Mouse (Mus musculus): ENCODE data around the gene Gm37419. TPM values are rescaled to one million over a fixed set of nuclear protein-coding genes. Genes with fewer than 3 reads are reported as not detected.

The Gm37419 gene
- polyA plus RNA-seq, 1 experiment, result not detected

GRCm38 (mm10) chr16:24034450-24034849 is 46.2 kb downstream of the Gm37419 start:
- WGBS, result 72% methylated on average over 2 of the region's 2 CpGs
- no peaks in the 10 kb centered on the region; the same call in 1 of the 2 replicates for H3K4me1 ChIP-seq (ENCODE audit: control insufficient read depth, insufficient read depth, low read length)
- no peak for TF ChIP-seq CTCF (IDR thresholded peaks at IDR 0.05; ENCODE audit: control insufficient read depth, insufficient read depth, low read length)
- no peak overlapping the region for H3K4me3 ChIP-seq (replicated peaks; ENCODE audit: control insufficient read depth, low read depth, low read length)
- H3K27ac ChIP-seq (ENCODE audit: control insufficient read depth, insufficient read depth, low read depth, low read length, poor library complexity), result no peak overlapping the region

GRCm38 (mm10) chr16:24035767-24036166 is 47.5 kb downstream of the Gm37419 start:
- Histone ChIP-seq H3K27ac (ENCODE audit: control insufficient read depth, insufficient read depth, low read depth, low read length, poor library complexity) (no peak overlapping the region), H3K4me1 (ENCODE audit: control insufficient read depth, insufficient read depth, low read length) (no peaks in the 10 kb centered on the region; the same call in 1 of the 2 replicates), H3K4me3 (replicated peaks; ENCODE audit: control insufficient read depth, low read depth, low read length) (no peak overlapping the region)
- TF ChIP-seq CTCF (IDR thresholded peaks at IDR 0.05; ENCODE audit: control insufficient read depth, insufficient read depth, low read length) (no peak), POLR2A (IDR thresholded peaks at IDR 0.05; ENCODE audit: borderline replicate concordance, control insufficient read depth, low read depth, low read length) (no peak)

GRCm38 (mm10) chr16:24036398-24036797 is 48.1 kb downstream of the Gm37419 start:
- TF ChIP-seq POLR2A (IDR thresholded peaks at IDR 0.05; ENCODE audit: borderline replicate concordance, control insufficient read depth, low read depth, low read length) (no peak), CTCF (IDR thresholded peaks at IDR 0.05; ENCODE audit: control insufficient read depth, insufficient read depth, low read length) (no peak)
- Histone ChIP-seq H3K4me3 (replicated peaks; ENCODE audit: control insufficient read depth, low read depth, low read length) (no peak overlapping the region), H3K4me1 (ENCODE audit: control insufficient read depth, insufficient read depth, low read length) (no peaks in the 10 kb centered on the region; the same call in 1 of the 2 replicates), H3K27ac (ENCODE audit: control insufficient read depth, insufficient read depth, low read depth, low read length, poor library complexity) (no peak overlapping the region)
- WGBS, result 86% methylated on average over 3 of the region's 3 CpGs

Other genes with a start within 250 kb of the Gm37419 start
- not detected in 2 replicates for gene Sst, start 97.5 kb upstream of the Gm37419 start, polyA plus RNA-seq (2011; ENCODE audit: insufficient read depth, insufficient read length, low replicate concordance, missing spikeins)
- gene Rtp2, start 56.1 kb upstream of the Gm37419 start, polyA plus RNA-seq (2011; ENCODE audit: insufficient read depth, insufficient read length, low replicate concordance, missing spikeins), result not detected in 2 replicates
- gene Bcl6, start 370 bp downstream of the Gm37419 start, polyA plus RNA-seq (2011; ENCODE audit: insufficient read depth, insufficient read length, low replicate concordance, missing spikeins), result 6.0 and 17.1 TPM in 2 replicates